ENCODE assay signal across 10 mouse cellular contexts in the genomic region with DNA sequence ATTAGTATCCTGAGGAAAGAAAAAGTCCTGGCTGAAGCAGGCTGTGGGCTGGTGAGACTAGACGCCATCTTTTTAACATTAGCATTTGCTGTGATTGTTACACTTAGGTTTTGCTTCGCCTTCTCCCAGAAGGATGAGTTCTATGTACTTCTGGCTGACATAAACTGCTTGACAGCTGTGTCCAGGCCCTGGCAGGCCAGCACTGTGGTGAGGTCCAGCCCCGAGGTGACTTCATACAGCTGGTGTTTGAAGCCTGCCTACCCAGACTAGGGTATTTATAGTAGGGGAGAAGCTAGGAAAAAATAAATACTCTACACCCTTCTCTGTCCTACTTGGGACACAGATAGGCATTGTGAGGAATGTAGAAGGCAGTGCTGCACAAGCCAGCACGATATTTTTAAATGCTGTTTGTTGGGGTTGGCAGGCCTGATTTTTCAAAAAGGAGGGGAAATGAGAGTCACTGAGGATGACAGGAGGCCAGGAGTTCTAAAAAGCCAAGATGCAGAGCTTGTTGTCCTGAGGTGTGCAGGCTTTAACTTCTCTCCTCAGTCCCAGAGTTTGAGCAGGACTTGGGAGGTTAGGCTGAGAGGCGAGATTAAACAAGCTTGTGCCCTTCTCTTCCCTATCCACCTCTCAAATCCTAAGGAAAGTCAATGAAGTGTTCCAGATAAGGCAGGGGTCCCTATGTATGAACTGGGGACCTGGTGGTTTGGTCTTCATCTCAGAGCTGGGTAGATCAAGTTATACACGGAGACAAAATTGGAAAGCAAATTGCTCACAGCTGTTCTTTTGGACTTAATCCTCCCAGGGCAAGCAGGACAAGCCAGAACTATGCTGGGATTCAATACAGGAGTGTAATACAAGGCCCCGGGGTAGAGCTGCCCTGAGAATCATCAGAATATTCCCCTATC. TPM values are rescaled to one million over a fixed set of nuclear protein-coding genes. Genes with fewer than 3 reads are reported as not detected.
DNase-seq lines count a peak whose midpoint lies in the region; ATAC-seq and TF ChIP-seq lines count a peak whose summit lies in the region.
"Had no signal": no experiment of that assay in that cellular context is flagged by ENCODE, and none has a peak within 500 bp of the region (broad histone marks: within the 10 kb centered on the region; RNA-seq: fewer than 3 reads in every experiment).

No protein-coding gene starts in this region.

- peak overlapping the region; percentile 61; the same call in 1 of the 2 replicates for H3K27ac ChIP-seq in embryonic facial prominence, embryonic 14.5 days (replicated peaks; ENCODE audit: low read depth, low read length)
- peak overlapping the region; percentile 57 for H3K27ac ChIP-seq in lung, postnatal 0 days (ENCODE audit: low read length)
- H3K27ac ChIP-seq: neural tube, embryonic 13.5 days had no signal

- intact Hi-C loops in heart, postnatal 10 days (cut with DNase I): loop anchor here (5.0 kb wide), 1 partner anchor 109 kb away; no protein-coding TSS in a partner anchor

- TF ChIP-seq CTCF in lung, postnatal 0 days (IDR thresholded peaks at IDR 0.05): no peak

- no peak overlapping the region for H3K4me3 ChIP-seq in embryonic facial prominence, embryonic 14.5 days (ENCODE audit: low read depth, low read length)
- H3K4me3 ChIP-seq in lung, postnatal 0 days (ENCODE audit: low read depth, low read length): no peak overlapping the region
- H3K4me3 ChIP-seq: megakaryocyte, embryonic 14.5 days; neural tube, embryonic 13.5 days had no signal

- H3K4me1 ChIP-seq in embryonic facial prominence, embryonic 14.5 days (ENCODE audit: control insufficient read depth, insufficient read depth, low read length): peaks cover 55% of the 10 kb centered on the region
- H3K4me1 ChIP-seq in lung, postnatal 0 days (ENCODE audit: insufficient read depth, low read depth, low read length): peaks cover 11% of the 10 kb centered on the region; the same call in 1 of the 2 replicates

- WGBS in embryonic facial prominence, embryonic 14.5 days: 40% methylated on average over 7 of the region's 7 CpGs
- 48% methylated on average over 7 of the region's 7 CpGs for WGBS in lung, postnatal 0 days

- no peaks in the 10 kb centered on the region for H3K9me3 ChIP-seq in embryonic facial prominence, embryonic 14.5 days (ENCODE audit: control insufficient read depth, low read length)
- H3K9me3 ChIP-seq in lung, postnatal 0 days (ENCODE audit: low read length): no peaks in the 10 kb centered on the region
- H3K9me3 ChIP-seq: megakaryocyte, embryonic 14.5 days; neural tube, embryonic 13.5 days had no signal

- H3K4me2 ChIP-seq in embryonic facial prominence, embryonic 14.5 days (ENCODE audit: low read depth, low read length): no peak overlapping the region
- no peak overlapping the region for H3K4me2 ChIP-seq in lung, postnatal 0 days (replicated peaks; ENCODE audit: low read depth, low read length)
- H3K4me2 ChIP-seq: neural tube, embryonic 13.5 days had no signal

- H3K9ac ChIP-seq in embryonic facial prominence, embryonic 14.5 days (ENCODE audit: low read depth, low read length): no peak overlapping the region
- no peak overlapping the region for H3K9ac ChIP-seq in lung, postnatal 0 days (replicated peaks; ENCODE audit: low read depth)
- H3K9ac ChIP-seq: neural tube, embryonic 13.5 days had no signal

- DNase-seq in embryonic facial prominence, embryonic 14.5 days (ENCODE audit: low spot score): no peak
- DNase-seq in gastrocnemius, postnatal 10 days: peak; percentile 54
- DNase-seq in heart, postnatal 10 days: peak; percentile 79 to 87
- DNase-seq in lung, postnatal 0 days (ENCODE audit: low spot score): peak; percentile 77
- DNase-seq in left cerebral cortex, adult 11 months (ENCODE audit: low spot score): no peak
- DNase-seq in spleen, postnatal 36 days (ENCODE audit: low spot score in 2 of 2): no peak
- DNase-seq in thymus, postnatal 36 days: no peak

- H3K36me3 ChIP-seq in embryonic facial prominence, embryonic 14.5 days (ENCODE audit: control insufficient read depth, insufficient read depth, low read length): no peaks in the 10 kb centered on the region
- H3K36me3 ChIP-seq in lung, postnatal 0 days (ENCODE audit: insufficient read depth, low read length): no peaks in the 10 kb centered on the region
- H3K36me3 ChIP-seq: neural tube, embryonic 13.5 days had no signal

- peak; percentile 81 for ATAC-seq in embryonic facial prominence, embryonic 14.5 days (ENCODE audit: low read depth)
- ATAC-seq in lung, postnatal 0 days: peak; percentile 90
- no peak for ATAC-seq in megakaryocyte, adult 5-6 weeks (ENCODE audit: poor library complexity, severe bottlenecking)

- no peak for TF ChIP-seq EP300 in lung, postnatal 0 days (IDR thresholded peaks at IDR 0.05)

- no peaks in the 10 kb centered on the region for H3K27me3 ChIP-seq in embryonic facial prominence, embryonic 14.5 days (replicated peaks; ENCODE audit: control insufficient read depth, insufficient read depth, low read length)
- no peaks in the 10 kb centered on the region for H3K27me3 ChIP-seq in lung, postnatal 0 days (replicated peaks; ENCODE audit: insufficient read depth, low read length)
- H3K27me3 ChIP-seq: neural tube, embryonic 13.5 days had no signal

RNA-seq across cellular contexts. Expression of a gene that starts 11.9 kb away (rescaled TPM):
- polyA plus RNA-seq in embryonic facial prominence, embryonic 14.5 days (2014; fragmentation: Nextera tagmentation; extraction: Ambion mirVana): 14.2 and 14.5 TPM in 2 replicates
- total RNA-seq in gastrocnemius, postnatal 10 days (2021): 10 to 100 TPM; 11.0 to 13.6 TPM
- 10 to 100 TPM; 21.1 to 27.6 TPM for total RNA-seq in heart, postnatal 10 days (2021)
- polyA plus RNA-seq in lung, postnatal 0 days (2015; fragmentation: Nextera tagmentation; extraction: Ambion mirVana): 3.6 and 4.5 TPM in 2 replicates
- 3.8 TPM in 2 replicates for total RNA-seq in megakaryocyte, adult 5-6 weeks (2015)
- total RNA-seq in megakaryocyte, adult 5-6 weeks (2017): 3.1 and 3.8 TPM in 2 replicates

Comparison
In these comparisons a context has a peak if more than half of its experiments do, and no peak if none do; other contexts are left out.
1. DNase-seq: peak in gastrocnemius, postnatal 10 days (single experiment), heart, postnatal 10 days (2 of 2) and lung, postnatal 0 days (single experiment); none in embryonic facial prominence, embryonic 14.5 days (single experiment), left cerebral cortex, adult 11 months (single experiment), spleen, postnatal 36 days (0 of 2) and thymus, postnatal 36 days (0 of 2).